Mouse (Mus musculus) neural tube, embryonic 10.5 days (tissue): ENCODE data around the gene Oma1.

Experiments used
- DNase-seq: peaks from one replicate; pipeline ENCODE4 v3.0.0-alpha.2; 2017; ENCODE audit warnings: low spot score; ENCODE audit errors: extremely low spot score

Gene Oma1

DNA sequence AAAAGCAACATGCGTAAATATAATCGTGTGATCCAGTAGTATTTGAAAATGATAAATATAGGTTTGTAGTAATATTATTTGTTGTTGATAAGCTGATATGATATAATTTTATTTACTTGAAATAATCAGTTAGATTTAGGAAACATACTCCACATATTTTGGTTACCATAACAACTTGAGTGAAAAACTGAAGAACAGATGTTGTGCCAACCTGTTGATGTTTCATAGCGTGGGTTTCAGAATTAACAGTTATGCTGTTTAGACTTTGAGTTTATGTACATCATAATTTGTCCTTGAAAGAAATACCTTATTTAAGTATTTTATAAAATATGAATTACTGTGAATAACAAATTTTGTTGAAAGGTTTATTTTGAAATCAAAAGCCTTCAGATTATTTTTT lies 43.8 kb downstream of the Oma1 start:
- DNase-seq = no peak

- no peak for DNase-seq
Observed at GRCm38 (mm10) chr4:103358941-103359448, 45.4 kb downstream of the Oma1 start.

DNA sequence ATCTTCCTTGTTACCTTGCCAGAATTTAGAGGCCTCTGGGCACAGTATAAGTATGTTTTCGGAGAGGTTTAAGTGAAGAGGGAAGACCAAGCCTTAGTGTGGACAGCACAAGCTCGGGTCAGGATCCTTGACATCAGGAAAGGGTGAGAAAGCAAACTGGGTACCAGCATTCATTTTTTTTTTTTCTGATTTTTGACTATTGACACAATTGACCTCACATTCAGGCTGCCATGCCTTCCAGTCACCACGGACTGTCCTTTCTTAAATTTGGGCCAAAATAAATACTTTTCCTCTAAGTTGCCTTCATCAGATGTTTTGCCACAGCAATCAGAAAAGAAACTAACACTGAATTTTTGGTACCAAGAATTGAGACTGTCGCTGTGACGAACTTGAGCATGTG lies 68.6 kb downstream of the Oma1 start:
- no peak for DNase-seq

DNA sequence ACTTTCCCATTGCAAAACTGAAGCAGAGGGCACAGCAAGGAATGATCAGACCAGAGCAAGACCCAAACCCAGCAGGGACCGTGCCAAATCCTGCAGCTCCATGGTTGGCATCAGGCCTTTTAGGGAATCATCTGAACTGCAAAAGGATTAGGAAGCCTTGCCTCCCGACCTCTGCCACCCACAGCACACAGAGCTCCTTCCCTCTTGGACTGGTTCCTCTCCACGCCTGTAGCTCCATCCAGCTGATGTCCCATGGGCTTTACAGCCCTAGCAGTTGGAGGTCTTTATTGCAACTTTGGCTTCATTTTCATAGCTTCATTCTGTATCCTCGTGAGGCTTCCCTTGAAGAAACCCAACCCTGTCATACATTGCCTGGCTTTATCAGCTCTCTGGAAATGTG lies 71.4 kb downstream of the Oma1 start:
- no peak for DNase-seq

DNA sequence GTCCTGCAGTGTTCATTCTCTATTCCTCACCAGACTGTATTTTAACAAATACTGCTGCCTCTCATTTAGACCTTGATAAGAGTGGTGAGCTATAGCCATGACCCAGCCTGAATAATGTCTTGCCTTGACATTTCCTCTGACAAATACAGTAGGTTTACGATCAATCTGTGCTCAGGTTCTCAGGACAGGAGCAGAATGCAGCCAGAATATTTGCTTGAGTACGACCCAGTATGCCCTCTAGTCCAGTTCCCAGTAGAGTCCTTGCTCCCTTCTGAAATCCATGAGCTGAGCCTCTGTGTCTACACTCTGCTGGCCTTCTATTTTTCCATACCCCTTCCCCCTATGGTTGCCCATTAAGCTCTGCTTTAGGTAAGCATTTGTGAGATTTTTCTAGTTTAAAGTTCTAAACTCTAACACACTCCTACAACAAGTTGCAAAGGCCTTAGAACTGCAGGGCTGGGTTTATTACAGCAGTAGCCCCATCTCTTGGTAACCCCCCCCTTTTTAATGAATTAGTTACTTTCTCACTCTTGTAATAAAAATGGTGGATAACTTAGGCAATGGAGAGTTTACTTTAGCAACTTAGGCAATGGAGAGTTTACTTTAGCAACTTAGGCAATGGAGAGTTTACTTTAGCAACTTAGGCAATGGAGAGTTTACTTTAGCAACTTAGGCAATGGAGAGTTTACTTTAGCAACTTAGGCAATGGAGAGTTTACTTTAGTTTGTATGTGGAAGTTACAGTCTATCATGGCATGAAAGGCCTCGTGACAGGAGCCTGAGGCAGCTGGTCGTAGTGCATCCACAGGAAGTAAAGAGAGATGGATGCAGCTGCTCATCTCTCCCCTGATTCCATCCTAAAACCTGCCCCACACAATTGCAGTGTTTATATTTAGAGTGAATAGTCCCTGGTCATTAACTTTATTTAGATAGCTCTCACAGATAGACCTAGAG lies 72.5 kb downstream of the Oma1 start:
- DNase-seq = no peak

- DNase-seq = no peak
Observed at GRCm38 (mm10) chr4:103387292-103387691, 73.7 kb downstream of the Oma1 start.

- no peak for DNase-seq
Observed at GRCm38 (mm10) chr4:103388530-103389178, 75.0 kb downstream of the Oma1 start.

DNA sequence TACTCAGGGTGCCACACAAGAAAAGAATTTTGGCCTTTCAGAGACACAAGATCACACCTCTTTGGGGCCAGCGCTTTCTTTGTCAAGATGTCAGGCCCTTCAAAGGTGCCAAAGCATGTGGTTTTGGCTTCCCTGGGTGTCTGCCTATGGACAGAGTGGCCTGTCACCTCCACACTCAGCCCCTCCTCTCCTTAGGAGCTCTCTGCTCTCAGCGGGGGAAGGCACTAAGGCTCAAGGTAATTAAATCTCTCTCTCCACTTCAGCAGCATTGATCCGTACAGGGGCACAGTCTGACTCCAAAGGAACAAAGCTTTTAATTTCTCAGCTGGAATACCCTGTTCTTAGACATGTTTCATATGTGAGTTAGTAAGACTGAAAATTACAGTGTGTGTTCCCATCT lies 76.0 kb downstream of the Oma1 start:
- DNase-seq = no peak

DNA sequence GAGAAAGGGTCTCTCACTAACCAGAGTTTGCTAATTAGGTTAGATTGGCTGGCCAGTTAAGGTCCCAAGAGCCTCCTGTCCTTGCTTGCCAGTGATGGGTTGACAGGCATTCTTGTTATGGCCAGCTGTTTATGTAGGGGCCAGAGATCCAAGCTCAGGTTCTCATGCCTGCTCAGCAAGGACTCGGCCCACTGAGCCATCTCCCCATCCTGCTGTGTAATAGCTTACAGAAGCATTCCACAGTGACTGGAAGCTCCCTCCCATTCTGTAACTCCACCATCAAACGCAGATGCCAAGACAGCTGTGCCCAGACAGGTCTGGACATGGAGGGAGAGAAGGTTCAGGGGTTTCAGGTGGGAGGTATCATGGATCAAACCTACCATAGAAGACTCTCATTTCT lies 76.9 kb downstream of the Oma1 start:
- DNase-seq = no peak

- DNase-seq = no peak
Observed at GRCm38 (mm10) chr4:103395066-103395465, 81.5 kb downstream of the Oma1 start.

DNA sequence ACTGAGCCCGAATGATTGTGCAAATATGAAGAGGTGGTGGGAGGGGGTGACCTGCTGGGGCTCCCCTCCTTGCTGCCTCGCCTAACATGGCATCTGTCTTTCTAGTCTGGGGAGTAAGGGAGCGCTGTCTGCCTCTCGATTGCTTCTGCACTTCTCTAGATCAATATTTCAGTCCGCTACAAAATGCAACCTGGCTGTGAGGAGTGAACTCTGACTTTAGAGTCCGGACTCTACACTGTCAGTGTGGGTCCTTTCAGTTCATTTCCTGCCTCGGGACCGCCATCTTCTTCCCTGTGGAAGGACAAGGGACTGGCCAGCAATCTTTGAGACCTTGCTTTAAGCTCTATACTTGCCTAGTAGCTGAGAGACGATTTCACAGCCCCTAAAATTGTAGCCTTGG lies 82.3 kb downstream of the Oma1 start:
- no peak for DNase-seq

DNA sequence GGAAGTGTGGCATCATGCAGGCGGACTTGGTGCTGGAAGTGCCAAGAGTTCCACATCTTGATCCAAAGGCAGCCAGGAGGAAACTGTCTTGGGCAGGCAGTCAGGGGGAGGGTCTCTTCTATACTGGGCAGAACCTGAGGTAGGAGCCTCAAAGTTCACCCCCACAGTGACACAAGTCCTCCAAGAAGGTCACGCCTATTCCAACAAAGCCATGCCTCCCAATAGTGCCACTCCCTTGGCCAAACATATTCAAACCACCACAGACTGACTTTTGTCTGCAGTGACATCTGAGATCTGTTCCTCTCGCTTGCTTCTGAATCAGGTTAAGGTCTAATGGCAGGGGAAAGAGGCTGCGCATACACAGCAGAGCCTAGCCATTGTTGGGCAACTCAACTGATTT lies 83.3 kb downstream of the Oma1 start:
- DNase-seq = no peak

DNA sequence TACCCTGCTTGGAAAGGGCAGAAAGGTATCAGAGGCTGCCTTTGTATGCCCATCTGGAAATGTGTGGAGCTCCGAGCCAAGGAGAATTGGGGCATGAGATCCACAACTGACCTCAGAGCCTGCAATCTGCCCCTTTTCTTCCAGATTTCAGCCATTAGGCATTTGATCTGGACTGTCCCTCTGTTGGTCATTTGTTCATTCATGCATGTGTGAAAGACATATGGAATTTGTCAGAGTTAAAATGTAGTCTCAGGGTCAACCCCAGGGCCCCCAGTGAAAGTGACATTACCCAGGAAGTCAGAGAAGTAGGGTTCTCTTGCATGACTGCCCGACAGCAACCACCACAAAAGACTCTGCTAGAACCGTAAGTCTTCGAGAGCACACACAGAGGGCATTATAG lies 89.0 kb downstream of the Oma1 start:
- no peak for DNase-seq

DNA sequence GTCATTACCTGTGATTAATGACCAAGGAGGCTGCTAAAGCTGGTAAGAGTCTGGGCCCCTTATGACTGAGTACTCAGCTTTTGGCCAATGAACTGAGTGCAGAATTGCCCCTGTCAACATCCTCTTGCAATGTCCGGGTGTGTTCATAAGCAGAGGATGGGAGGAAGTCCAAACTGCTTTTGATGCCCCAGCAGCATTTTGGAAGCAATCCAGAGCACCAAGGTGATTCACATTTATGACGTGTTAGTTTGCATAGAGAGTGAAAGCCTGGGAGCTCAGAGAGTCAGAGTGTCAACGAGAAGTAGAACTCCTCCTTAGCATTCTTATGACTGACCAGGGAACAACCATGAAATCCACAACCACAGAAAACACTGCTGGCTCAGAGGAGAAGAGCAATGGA lies 91.7 kb downstream of the Oma1 start:
- no peak for DNase-seq

DNA sequence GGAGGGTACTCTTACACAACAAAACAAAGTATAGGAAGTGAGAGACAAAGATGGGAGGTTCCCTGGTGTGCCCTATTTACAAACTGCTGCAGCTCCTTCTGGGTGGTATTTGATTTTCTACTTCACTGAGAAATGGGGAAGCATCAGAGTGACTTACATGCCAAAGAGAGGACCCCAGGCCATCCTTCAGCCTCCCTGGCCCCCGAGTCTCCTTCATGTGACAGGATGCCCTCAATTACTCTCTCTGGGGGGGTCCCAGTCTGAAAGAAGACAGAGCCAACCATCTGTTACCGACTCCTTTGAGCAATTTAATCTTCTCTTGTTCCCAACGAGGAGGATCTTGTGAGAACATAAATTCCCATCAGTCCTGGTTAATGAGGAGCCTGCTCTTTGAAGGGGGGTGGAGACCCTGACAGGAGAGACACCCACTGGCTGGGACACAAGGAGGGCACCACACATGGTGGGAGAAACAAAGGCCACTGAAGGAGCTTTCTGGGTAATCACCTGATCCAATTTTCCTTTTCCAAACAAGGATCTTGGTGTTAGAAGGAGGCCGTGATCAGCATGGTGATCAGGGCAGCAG lies 96.7 kb downstream of the Oma1 start:
- no peak for DNase-seq
